Mouse (Mus musculus) heart, postnatal 0 days (tissue): ENCODE data around the gene Bud13.

ENCODE experiments used
- CTCF ChIP-seq: IDR thresholded peaks from 2 replicates; pipeline ENCODE4 v1.5.1; 2016; ENCODE audit warnings: antibody characterized with exemption, control low read depth, low read depth
- EP300 ChIP-seq: IDR thresholded peaks from 2 replicates; pipeline ENCODE4 v1.6.1; 2016; ENCODE audit warnings: antibody characterized with exemption, low read depth

DNA sequence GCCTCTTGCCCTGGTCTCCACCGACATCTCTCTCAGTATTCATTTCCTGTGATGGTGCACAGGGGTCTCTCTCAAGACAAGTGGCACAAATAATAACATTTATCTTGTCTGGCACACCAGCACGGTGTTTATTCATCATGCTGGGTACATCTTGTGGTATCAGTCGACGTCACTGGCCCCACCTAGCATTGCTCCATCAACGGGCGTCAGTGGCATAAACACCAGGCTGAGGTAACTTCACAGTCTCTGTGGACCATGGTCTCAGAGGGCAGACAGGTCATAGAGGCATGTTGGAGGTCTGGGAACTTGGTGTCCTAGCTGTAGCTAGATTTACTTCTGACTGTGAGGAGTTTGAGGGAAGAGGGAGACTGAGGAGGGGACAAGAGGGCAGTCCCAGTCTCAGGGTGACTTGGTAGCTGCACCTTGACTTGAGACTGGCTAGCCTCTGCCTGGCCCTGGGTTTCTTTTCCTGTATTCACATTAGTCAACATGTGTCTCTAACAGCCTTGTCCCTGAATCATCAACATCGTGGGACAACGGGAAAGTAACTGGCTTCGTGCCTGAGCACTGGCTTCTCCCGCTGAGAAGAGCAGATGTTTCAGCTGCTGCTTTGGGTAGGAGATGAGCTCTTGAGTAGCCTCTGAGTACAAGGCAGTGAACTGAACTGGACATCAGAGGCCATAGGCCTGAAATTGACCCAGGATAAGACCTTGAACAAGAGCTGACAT lies 26.0 kb upstream of the Bud13 start:
- TF ChIP-seq CTCF (no peak), EP300 (no peak)
